Mouse (Mus musculus): ENCODE measurements around the gene AL732309.1. TPM values are rescaled to one million over a fixed set of nuclear protein-coding genes. Genes with fewer than 3 reads are reported as not detected.
"Not testable (repeated sequence)": the region's sequence is repeated elsewhere in the genome, so short reads cannot be mapped to it uniquely, and the experiment has no call there.

Gene AL732309.1
- polyA plus RNA-seq, 1 experiment from 2014 or later: 4.2 TPM

DNA sequence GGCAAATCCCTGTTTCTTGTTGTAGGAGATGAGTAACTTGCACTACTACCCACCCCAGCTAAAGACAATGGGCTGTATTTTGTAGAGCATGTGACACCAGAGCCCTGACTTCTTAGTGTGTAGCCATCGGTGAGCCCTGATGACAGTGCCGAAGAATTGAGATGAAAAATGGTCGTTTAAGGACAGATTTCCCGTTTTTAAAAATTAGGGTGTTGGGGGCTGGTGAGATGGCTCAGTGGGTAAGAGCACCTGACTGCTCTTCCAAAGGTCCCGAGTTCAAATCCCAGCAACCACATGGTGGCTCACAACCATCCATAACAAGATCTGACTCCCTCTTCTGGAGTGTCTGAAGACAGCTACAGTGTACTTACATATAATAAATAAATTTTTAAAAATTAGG is 10.6 kb upstream of the AL732309.1 start:
- DNase-seq (ENCODE audit: low spot score); H3K27me3 ChIP-seq (ENCODE audit: control insufficient read depth, insufficient read depth, low read length); H3K4me1 ChIP-seq (ENCODE audit: control insufficient read depth, insufficient read depth, low read length); H3K9ac ChIP-seq (replicated peaks; ENCODE audit: low read length); ATAC-seq (replicated peaks; ENCODE audit: insufficient number of reproducible peaks, low FRiP score, low TSS enrichment, low read depth); H3K4me2 ChIP-seq (ENCODE audit: low read depth, low read length); H3K9me3 ChIP-seq (replicated peaks; ENCODE audit: control insufficient read depth, low read length); H3K36me3 ChIP-seq (replicated peaks; ENCODE audit: control insufficient read depth, insufficient read depth, low read depth, low read length); H3K27ac ChIP-seq (replicated peaks; ENCODE audit: low read depth, low read length); H3K4me3 ChIP-seq (ENCODE audit: low read depth, low read length): not testable (repeated sequence)
- WGBS: 92% methylated on average over 5 of the region's 5 CpGs

- H3K9ac ChIP-seq (replicated peaks; ENCODE audit: low read length): peak overlapping the region; percentile 89
- not testable (repeated sequence) for H3K9me3 ChIP-seq (replicated peaks; ENCODE audit: control insufficient read depth, low read length); H3K36me3 ChIP-seq (replicated peaks; ENCODE audit: control insufficient read depth, insufficient read depth, low read depth, low read length); H3K4me1 ChIP-seq (ENCODE audit: control insufficient read depth, insufficient read depth, low read length); H3K27ac ChIP-seq (replicated peaks; ENCODE audit: low read depth, low read length); DNase-seq (ENCODE audit: low spot score); H3K27me3 ChIP-seq (ENCODE audit: control insufficient read depth, insufficient read depth, low read length); ATAC-seq (replicated peaks; ENCODE audit: insufficient number of reproducible peaks, low FRiP score, low TSS enrichment, low read depth)
- peak overlapping the region; percentile 90 for H3K4me2 ChIP-seq (ENCODE audit: low read depth, low read length)
- H3K4me3 ChIP-seq (ENCODE audit: low read depth, low read length): peak overlapping the region; percentile 97; the same call in 1 of the 2 replicates
- 66% methylated on average over 11 of the region's 12 CpGs for WGBS
Observed at GRCm38 (mm10) chr2:25256443-25257109, 9.9 kb upstream of the AL732309.1 start.

- Histone ChIP-seq H3K9me3 (replicated peaks; ENCODE audit: control insufficient read depth, low read length) (no peaks in the 10 kb centered on the region), H3K27ac (replicated peaks; ENCODE audit: low read depth, low read length) (peak within 1 kb of the TSS; percentile 56; the same call in 1 of the 2 replicates), H3K4me2 (ENCODE audit: low read depth, low read length) (peak within 1 kb of the TSS; percentile 90), H3K36me3 (replicated peaks; ENCODE audit: control insufficient read depth, insufficient read depth, low read depth, low read length) (no peaks in the 10 kb centered on the region), H3K27me3 (ENCODE audit: control insufficient read depth, insufficient read depth, low read length) (no peaks in the 10 kb centered on the region), H3K4me3 (ENCODE audit: low read depth, low read length) (peak within 1 kb of the TSS; percentile 97), H3K9ac (replicated peaks; ENCODE audit: low read length) (peak within 1 kb of the TSS; percentile 89), H3K4me1 (ENCODE audit: control insufficient read depth, insufficient read depth, low read length) (no peaks in the 10 kb centered on the region; the same call in 1 of the 2 replicates)
- under 1% methylated on average over 39 of the region's 39 CpGs for WGBS
- peak; percentile 87 for ATAC-seq (replicated peaks; ENCODE audit: insufficient number of reproducible peaks, low FRiP score, low TSS enrichment, low read depth)
- peak; percentile 96 for DNase-seq (ENCODE audit: low spot score)
Observed at GRCm38 (mm10) chr2:25255284-25255779, 8.7 kb upstream of the AL732309.1 start, which contains the start of gene Tmem203. TSS of gene Tmem203 (plus strand) at chr2:25255439.

DNA sequence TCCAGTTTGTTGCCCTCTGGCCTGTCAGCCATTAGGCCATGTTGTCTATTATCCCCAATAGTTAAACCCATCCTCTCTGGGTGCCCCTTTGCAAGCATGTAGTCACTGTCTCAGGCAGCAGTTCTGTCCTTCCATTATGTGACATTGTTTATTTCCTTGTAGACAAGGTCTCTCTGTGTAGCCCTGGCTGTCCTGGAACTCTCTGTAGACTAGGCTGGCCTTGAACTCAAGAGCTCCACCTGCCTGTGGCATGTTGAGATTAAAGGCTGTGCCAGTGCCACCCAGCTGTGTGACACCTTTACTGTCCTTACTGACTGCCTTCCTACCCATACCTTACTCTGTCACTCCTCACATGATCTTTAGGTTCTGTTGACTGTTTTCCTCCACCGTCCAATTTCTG is 5.7 kb upstream of the AL732309.1 start:
- DNase-seq (ENCODE audit: low spot score) (no peak), ATAC-seq (replicated peaks; ENCODE audit: insufficient number of reproducible peaks, low FRiP score, low TSS enrichment, low read depth) (no peak)
- Histone ChIP-seq H3K9ac (replicated peaks; ENCODE audit: low read length) (no peak overlapping the region), H3K4me2 (ENCODE audit: low read depth, low read length) (no peak overlapping the region), H3K36me3 (replicated peaks; ENCODE audit: control insufficient read depth, insufficient read depth, low read depth, low read length) (no peaks in the 10 kb centered on the region; the same call in 1 of the 2 replicates), H3K27me3 (ENCODE audit: control insufficient read depth, insufficient read depth, low read length) (no peaks in the 10 kb centered on the region), H3K27ac (replicated peaks; ENCODE audit: low read depth, low read length) (no peak overlapping the region), H3K4me1 (ENCODE audit: control insufficient read depth, insufficient read depth, low read length) (no peaks in the 10 kb centered on the region; the same call in 1 of the 2 replicates), H3K9me3 (replicated peaks; ENCODE audit: control insufficient read depth, low read length) (no peaks in the 10 kb centered on the region), H3K4me3 (ENCODE audit: low read depth, low read length) (no peak overlapping the region)
- 87% methylated on average over 1 of the region's 1 CpGs for WGBS

DNA sequence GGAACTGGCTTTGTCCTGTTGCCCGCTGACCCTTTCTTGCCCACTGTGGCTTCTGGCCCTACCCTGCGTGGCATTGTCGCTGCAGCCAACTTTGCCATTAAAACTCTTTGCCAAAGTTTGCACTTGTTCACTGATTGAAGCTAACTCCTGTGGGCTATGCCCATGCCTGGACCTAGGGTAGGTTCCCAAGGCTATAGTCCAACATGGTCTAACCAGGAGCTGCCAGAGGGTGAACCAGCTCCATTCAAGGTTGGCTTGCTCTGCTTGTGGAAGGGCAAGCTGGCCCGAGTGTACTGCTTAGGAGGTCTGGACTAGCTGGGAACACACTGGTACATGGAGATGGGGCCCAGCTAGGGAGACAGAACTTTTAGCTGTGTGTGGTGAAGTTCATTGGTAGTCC is 2.5 kb downstream of the AL732309.1 start:
- H3K9ac ChIP-seq (replicated peaks; ENCODE audit: low read length): no peak overlapping the region
- H3K9me3 ChIP-seq (replicated peaks; ENCODE audit: control insufficient read depth, low read length): no peaks in the 10 kb centered on the region
- no peaks in the 10 kb centered on the region; the same call in 1 of the 2 replicates for H3K36me3 ChIP-seq (replicated peaks; ENCODE audit: control insufficient read depth, insufficient read depth, low read depth, low read length)
- no peak overlapping the region for H3K4me2 ChIP-seq (ENCODE audit: low read depth, low read length)
- DNase-seq (ENCODE audit: low spot score) (no peak), ATAC-seq (replicated peaks; ENCODE audit: insufficient number of reproducible peaks, low FRiP score, low TSS enrichment, low read depth) (no peak)
- peaks cover 8% of the 10 kb centered on the region; the same call in 1 of the 2 replicates for H3K4me1 ChIP-seq (ENCODE audit: control insufficient read depth, insufficient read depth, low read length)
- 86% methylated on average over 4 of the region's 4 CpGs for WGBS
- no peak overlapping the region for H3K27ac ChIP-seq (replicated peaks; ENCODE audit: low read depth, low read length)
- peaks cover 25% of the 10 kb centered on the region for H3K27me3 ChIP-seq (ENCODE audit: control insufficient read depth, insufficient read depth, low read length)
- no peak overlapping the region for H3K4me3 ChIP-seq (ENCODE audit: low read depth, low read length)

DNA sequence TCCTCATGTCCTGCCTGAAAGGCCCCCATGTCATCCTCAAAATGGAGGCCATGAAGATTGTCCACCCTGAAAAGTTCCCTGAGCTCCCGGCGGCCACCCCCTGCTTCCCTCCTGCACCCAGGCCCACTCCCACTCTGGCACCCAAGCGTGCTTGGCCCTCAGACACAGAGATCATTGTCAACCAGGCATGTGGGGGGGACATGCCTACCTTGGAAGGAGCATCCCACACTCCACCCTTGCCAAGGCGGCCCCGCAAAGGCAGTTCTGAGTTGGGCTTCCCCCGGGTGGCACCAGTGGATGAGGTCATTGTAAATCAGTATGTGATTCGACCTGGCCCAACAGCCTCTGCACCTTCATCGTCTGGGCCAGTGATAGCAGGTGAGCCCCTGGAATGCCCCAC is 3.3 kb downstream of the AL732309.1 start:
- ATAC-seq (replicated peaks; ENCODE audit: insufficient number of reproducible peaks, low FRiP score, low TSS enrichment, low read depth) (no peak), DNase-seq (ENCODE audit: low spot score) (no peak)
- no peak overlapping the region for H3K27ac ChIP-seq (replicated peaks; ENCODE audit: low read depth, low read length)
- H3K4me2 ChIP-seq (ENCODE audit: low read depth, low read length): peak overlapping the region; percentile 95
- H3K9ac ChIP-seq (replicated peaks; ENCODE audit: low read length): no peak overlapping the region
- no peaks in the 10 kb centered on the region for H3K9me3 ChIP-seq (replicated peaks; ENCODE audit: control insufficient read depth, low read length)
- WGBS: 75% methylated on average over 8 of the region's 8 CpGs
- H3K4me1 ChIP-seq (ENCODE audit: control insufficient read depth, insufficient read depth, low read length): peaks cover 8% of the 10 kb centered on the region; the same call in 1 of the 2 replicates
- peaks cover 25% of the 10 kb centered on the region for H3K27me3 ChIP-seq (ENCODE audit: control insufficient read depth, insufficient read depth, low read length)
- no peak overlapping the region for H3K4me3 ChIP-seq (ENCODE audit: low read depth, low read length)
- no peaks in the 10 kb centered on the region; the same call in 1 of the 2 replicates for H3K36me3 ChIP-seq (replicated peaks; ENCODE audit: control insufficient read depth, insufficient read depth, low read depth, low read length)

DNA sequence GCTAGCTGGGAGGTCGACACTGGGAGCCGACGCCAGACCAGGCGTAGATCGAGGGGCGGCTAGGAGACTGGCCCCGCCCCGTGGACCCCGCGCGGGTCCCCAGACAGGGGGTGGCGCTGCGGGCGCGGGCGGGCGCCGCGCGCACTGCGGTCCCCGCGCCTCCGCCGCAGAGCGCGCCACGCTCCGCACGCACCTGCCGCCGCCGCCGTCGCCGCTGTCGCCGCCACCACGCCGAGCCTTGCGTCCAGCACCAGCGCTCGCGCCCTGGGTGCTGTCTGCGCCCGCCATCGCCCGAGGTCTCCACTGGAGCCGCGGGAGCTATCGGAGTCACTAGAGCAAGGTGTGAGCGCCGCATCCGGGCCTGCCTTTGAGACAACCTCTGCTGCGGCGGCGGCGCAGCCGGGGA is 4.6 kb downstream of the AL732309.1 start, which contains the start of the genes Rnf208 and Cysrt1:
Rnf208 (plus strand) TSS at position 155 of the 406 bp plus-strand sequence.
Cysrt1 (minus strand) TSS at position 352 of the 406 bp plus-strand sequence.
- Histone ChIP-seq H3K9me3 (replicated peaks; ENCODE audit: control insufficient read depth, low read length) (no peaks in the 10 kb centered on the region), H3K4me2 (ENCODE audit: low read depth, low read length) (peak within 1 kb of the TSS; percentile 95), H3K36me3 (replicated peaks; ENCODE audit: control insufficient read depth, insufficient read depth, low read depth, low read length) (no peaks in the 10 kb centered on the region), H3K4me3 (ENCODE audit: low read depth, low read length) (peak within 1 kb of the TSS; percentile 54), H3K27me3 (ENCODE audit: control insufficient read depth, insufficient read depth, low read length) (peaks cover 25% of the 10 kb centered on the region), H3K4me1 (ENCODE audit: control insufficient read depth, insufficient read depth, low read length) (peaks cover 8% of the 10 kb centered on the region; the same call in 1 of the 2 replicates), H3K9ac (replicated peaks; ENCODE audit: low read length) (peak within 1 kb of the TSS; percentile 60), H3K27ac (replicated peaks; ENCODE audit: low read depth, low read length) (no peak within 1 kb of the TSS)
- no peak for ATAC-seq (replicated peaks; ENCODE audit: insufficient number of reproducible peaks, low FRiP score, low TSS enrichment, low read depth)
- WGBS: under 1% methylated on average over 25 of the region's 59 CpGs
- no peak for DNase-seq (ENCODE audit: low spot score)

DNA sequence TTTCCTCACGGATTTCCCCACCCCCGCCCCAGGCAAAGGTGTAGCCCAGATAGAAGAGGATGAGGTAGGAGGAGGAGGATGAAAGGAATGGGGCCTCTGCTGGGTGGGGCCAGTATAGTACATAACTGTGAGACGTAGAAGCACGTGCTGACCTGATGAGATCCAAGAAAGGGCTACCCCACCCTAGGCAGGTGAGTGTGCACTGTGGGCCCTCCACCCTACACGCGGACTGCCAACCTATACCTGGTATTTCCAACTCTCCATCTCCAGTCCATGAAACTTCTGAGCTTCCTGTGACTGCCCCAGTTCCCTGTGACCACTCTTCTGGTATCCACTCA is 5.3 kb downstream of the AL732309.1 start:
- DNase-seq (ENCODE audit: low spot score): no peak
- 0 out of 2 replicates have a peak overlapping the region, but pooled peaks have one; percentile 60 for H3K9ac ChIP-seq (replicated peaks; ENCODE audit: low read length)
- H3K27ac ChIP-seq (replicated peaks; ENCODE audit: low read depth, low read length): no peak overlapping the region
- H3K36me3 ChIP-seq (replicated peaks; ENCODE audit: control insufficient read depth, insufficient read depth, low read depth, low read length): no peaks in the 10 kb centered on the region
- H3K27me3 ChIP-seq (ENCODE audit: control insufficient read depth, insufficient read depth, low read length): peaks cover 25% of the 10 kb centered on the region
- H3K4me2 ChIP-seq (ENCODE audit: low read depth, low read length): peak overlapping the region; percentile 95
- 24% methylated on average over 6 of the region's 6 CpGs for WGBS
- no peaks in the 10 kb centered on the region for H3K9me3 ChIP-seq (replicated peaks; ENCODE audit: control insufficient read depth, low read length)
- ATAC-seq (replicated peaks; ENCODE audit: insufficient number of reproducible peaks, low FRiP score, low TSS enrichment, low read depth): no peak
- H3K4me1 ChIP-seq (ENCODE audit: control insufficient read depth, insufficient read depth, low read length): peaks cover 8% of the 10 kb centered on the region; the same call in 1 of the 2 replicates
- H3K4me3 ChIP-seq (ENCODE audit: low read depth, low read length): peak overlapping the region; percentile 54
